ENCODE assay signal across 9 mouse cellular contexts in the genomic region with DNA sequence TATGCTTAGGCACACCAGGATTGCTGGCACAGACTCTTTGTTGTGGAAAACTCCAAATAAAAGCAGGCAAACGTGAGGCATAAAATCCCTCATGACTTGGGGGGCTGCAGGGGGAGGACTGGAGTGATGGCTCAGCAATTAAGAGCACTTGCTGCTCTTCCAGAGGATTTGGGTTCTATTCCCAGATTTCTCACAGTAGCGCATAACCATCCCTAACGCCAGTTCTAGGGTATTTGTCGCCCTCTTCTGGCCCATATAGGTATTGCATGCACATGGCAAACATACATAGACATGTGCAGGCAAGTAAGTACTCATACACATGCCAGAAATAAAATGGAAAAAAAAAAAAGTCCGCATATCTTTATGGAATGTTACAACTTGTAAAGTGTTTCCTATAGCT.
DNase-seq lines count a peak whose midpoint lies in the region; ATAC-seq and TF ChIP-seq lines count a peak whose summit lies in the region.
"Had no signal": no experiment of that assay in that cellular context is flagged by ENCODE, and none has a peak within 500 bp of the region (broad histone marks: within the 10 kb centered on the region; RNA-seq: fewer than 3 reads in every experiment).

No protein-coding gene starts in this region.

- no peak overlapping the region for H3K4me3 ChIP-seq in heart, embryonic 10.5 days
- no peak overlapping the region for H3K4me3 ChIP-seq in forebrain, postnatal 0 days (ENCODE audit: low read depth, low read length)
- H3K4me3 ChIP-seq in lung, embryonic 14.5 days (ENCODE audit: low read depth, low read length): no peak overlapping the region
- H3K4me3 ChIP-seq: lung, embryonic 15.5 days had no signal

- no peaks in the 10 kb centered on the region for H3K27me3 ChIP-seq in heart, embryonic 10.5 days (ENCODE audit: insufficient read depth, poor library complexity, severe bottlenecking)
- H3K27me3 ChIP-seq in forebrain, postnatal 0 days (ENCODE audit: insufficient read depth, low read length): no peaks in the 10 kb centered on the region; the same call in 1 of the 2 replicates
- no peaks in the 10 kb centered on the region for H3K27me3 ChIP-seq in lung, embryonic 14.5 days (ENCODE audit: insufficient read depth, low read length)
- H3K27me3 ChIP-seq: lung, embryonic 15.5 days had no signal

- ATAC-seq in forebrain, postnatal 0 days: peak; percentile 29; the same call in 1 of the 2 replicates
- ATAC-seq in lung, embryonic 14.5 days (ENCODE audit: insufficient read depth): no peak

- no peak overlapping the region for H3K9ac ChIP-seq in forebrain, postnatal 0 days
- H3K9ac ChIP-seq in lung, embryonic 14.5 days: no peak overlapping the region
- H3K9ac ChIP-seq: lung, embryonic 15.5 days had no signal

- H3K4me2 ChIP-seq in forebrain, postnatal 0 days (ENCODE audit: low read depth): no peak overlapping the region
- no peak overlapping the region for H3K4me2 ChIP-seq in lung, embryonic 14.5 days
- H3K4me2 ChIP-seq: lung, embryonic 15.5 days had no signal

- no peaks in the 10 kb centered on the region for H3K36me3 ChIP-seq in heart, embryonic 10.5 days
- H3K36me3 ChIP-seq in forebrain, postnatal 0 days (ENCODE audit: insufficient read depth): no peaks in the 10 kb centered on the region
- H3K36me3 ChIP-seq in lung, embryonic 14.5 days (ENCODE audit: insufficient read depth): no peaks in the 10 kb centered on the region
- H3K36me3 ChIP-seq: lung, embryonic 15.5 days had no signal

- H3K27ac ChIP-seq in heart, embryonic 10.5 days: no peak overlapping the region
- H3K27ac ChIP-seq in forebrain, postnatal 0 days (ENCODE audit: low read depth, low read length): no peak overlapping the region
- H3K27ac ChIP-seq in lung, embryonic 14.5 days (ENCODE audit: low read depth): no peak overlapping the region
- H3K27ac ChIP-seq: lung, embryonic 15.5 days had no signal

- intact Hi-C loops in heart, postnatal 10 days (cut with DNase I): loop anchor here (1.0 to 5.0 kb wide), 3 partner anchors 128 to 319 kb away; no protein-coding TSS in a partner anchor

- WGBS in heart, embryonic 10.5 days: 17% methylated on average over 5 of the region's 5 CpGs
- 20% methylated on average over 5 of the region's 5 CpGs for WGBS in forebrain, postnatal 0 days
- 26% methylated on average over 5 of the region's 5 CpGs for WGBS in lung, embryonic 14.5 days

- peak; percentile 83 for TF ChIP-seq CTCF in forebrain, postnatal 0 days (IDR thresholded peaks at IDR 0.05; ENCODE audit: low read depth)
- TF ChIP-seq CTCF in lung, embryonic 14.5 days (IDR thresholded peaks at IDR 0.05; ENCODE audit: low read depth): peak; percentile 86

- H3K4me1 ChIP-seq in heart, embryonic 10.5 days: peaks cover 10% of the 10 kb centered on the region; the same call in 1 of the 2 replicates
- H3K4me1 ChIP-seq in forebrain, postnatal 0 days (ENCODE audit: insufficient read depth): peaks cover 4% of the 10 kb centered on the region; the same call in 1 of the 2 replicates
- peaks cover 4% of the 10 kb centered on the region for H3K4me1 ChIP-seq in lung, embryonic 14.5 days (ENCODE audit: insufficient read depth)

- H3K9me3 ChIP-seq in heart, embryonic 10.5 days: no peaks in the 10 kb centered on the region
- H3K9me3 ChIP-seq in forebrain, postnatal 0 days (ENCODE audit: low read length): no peaks in the 10 kb centered on the region
- no peaks in the 10 kb centered on the region for H3K9me3 ChIP-seq in lung, embryonic 14.5 days (ENCODE audit: low read depth, low read length)
- H3K9me3 ChIP-seq: lung, embryonic 15.5 days had no signal

- DNase-seq in heart, postnatal 10 days: peak; percentile 34 to 56
- DNase-seq in heart, embryonic 10.5 days (ENCODE audit: low spot score): no peak
- DNase-seq in right cerebral cortex, postnatal 14 days: peak; percentile 39
- DNase-seq in right cerebral cortex, postnatal 36 days (ENCODE audit: low spot score in 2 of 2): no peak
- peak; percentile 49 to 64 for DNase-seq in cerebellum, adult 18-20 months
- DNase-seq in forebrain, postnatal 0 days: peak; percentile 78
- peak; percentile 82 for DNase-seq in lung, embryonic 14.5 days
- DNase-seq in thymus, postnatal 36 days: peak; percentile 12 to 15

Comparison
In these comparisons a context has a peak if more than half of its experiments do, and no peak if none do; other contexts are left out.
1. DNase-seq: peak in heart, postnatal 10 days (2 of 2), right cerebral cortex, postnatal 14 days (single experiment), cerebellum, adult 18-20 months (2 of 2), forebrain, postnatal 0 days (single experiment), lung, embryonic 14.5 days (single experiment) and thymus, postnatal 36 days (2 of 2); none in heart, embryonic 10.5 days (single experiment) and right cerebral cortex, postnatal 36 days (0 of 2).